Mouse (Mus musculus): ENCODE measurements around the gene Pcca. TPM values are rescaled to one million over a fixed set of nuclear protein-coding genes. Genes with fewer than 3 reads are reported as not detected.

Pcca gene
- polyA plus RNA-seq, 1 experiment = 25.1 TPM

- H3K36me3 ChIP-seq (ENCODE audit: control insufficient read depth, insufficient read depth, low read length, poor library complexity, severe bottlenecking) = no peaks in the 10 kb centered on the region
- H3K4me3 ChIP-seq (ENCODE audit: low read depth, low read length) = no peak overlapping the region
- TF ChIP-seq EP300 (IDR thresholded peaks at IDR 0.05; ENCODE audit: insufficient read depth, low read depth, low read length) (no peak), CTCF (IDR thresholded peaks at IDR 0.05; ENCODE audit: low read depth, low read length) (no peak), POLR2A (IDR thresholded peaks at IDR 0.05; ENCODE audit: insufficient read depth, low read length) (no peak)
Observed at GRCm38 (mm10) chr14:122639168-122639720, 105.1 kb downstream of the Pcca start.

DNA sequence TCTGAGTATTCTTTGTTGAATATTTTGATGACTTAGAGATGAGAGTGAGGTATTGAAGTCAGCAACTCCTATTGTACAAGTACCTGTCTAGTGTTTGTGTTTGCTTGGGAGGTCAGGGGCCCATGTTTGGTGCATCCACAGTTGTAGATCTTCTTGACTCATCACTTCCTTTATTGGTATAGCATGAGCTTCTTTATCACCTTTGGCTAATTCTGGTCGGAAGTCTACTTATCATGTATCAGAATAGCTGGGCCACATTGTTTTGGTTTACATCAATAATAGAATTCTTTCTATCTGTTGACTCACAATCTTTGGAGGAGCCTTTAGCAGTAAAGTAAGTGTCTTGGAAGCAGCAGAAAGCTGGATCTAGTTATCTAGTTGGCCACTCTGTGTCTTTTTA, 108.3 kb downstream of the Pcca start:
- Histone ChIP-seq H3K9ac (ENCODE audit: low read depth, poor library complexity, severe bottlenecking) (no peak overlapping the region), H3K9me3 (replicated peaks; ENCODE audit: control insufficient read depth, insufficient read depth, low read length, poor library complexity, severe bottlenecking) (no peaks in the 10 kb centered on the region), H3K36me3 (ENCODE audit: control insufficient read depth, insufficient read depth, low read length, poor library complexity, severe bottlenecking) (no peaks in the 10 kb centered on the region), H3K4me3 (ENCODE audit: low read depth, low read length) (no peak overlapping the region), H3K4me1 (ENCODE audit: control insufficient read depth, insufficient read depth, low read length) (no peaks in the 10 kb centered on the region), H3K27ac (ENCODE audit: insufficient read depth, low read length) (no peak overlapping the region), H3K27me3 (ENCODE audit: control insufficient read depth, insufficient read depth, low read length, poor library complexity, severe bottlenecking) (no peaks in the 10 kb centered on the region)
- TF ChIP-seq POLR2A (IDR thresholded peaks at IDR 0.05; ENCODE audit: insufficient read depth, low read length) (no peak), EP300 (IDR thresholded peaks at IDR 0.05; ENCODE audit: insufficient read depth, low read depth, low read length) (no peak), CTCF (IDR thresholded peaks at IDR 0.05; ENCODE audit: low read depth, low read length) (no peak)

More at GRCm38 (mm10) chr14:122639168-122639720, 105.1 kb downstream of the Pcca start:
- Histone ChIP-seq H3K9me3 (replicated peaks; ENCODE audit: control insufficient read depth, insufficient read depth, low read length, poor library complexity, severe bottlenecking) (no peaks in the 10 kb centered on the region), H3K27me3 (ENCODE audit: control insufficient read depth, insufficient read depth, low read length, poor library complexity, severe bottlenecking) (no peaks in the 10 kb centered on the region; the same call in 1 of the 2 replicates), H3K27ac (ENCODE audit: insufficient read depth, low read length) (no peak overlapping the region), H3K4me1 (ENCODE audit: control insufficient read depth, insufficient read depth, low read length) (no peaks in the 10 kb centered on the region), H3K9ac (ENCODE audit: low read depth, poor library complexity, severe bottlenecking) (no peak overlapping the region)

DNA sequence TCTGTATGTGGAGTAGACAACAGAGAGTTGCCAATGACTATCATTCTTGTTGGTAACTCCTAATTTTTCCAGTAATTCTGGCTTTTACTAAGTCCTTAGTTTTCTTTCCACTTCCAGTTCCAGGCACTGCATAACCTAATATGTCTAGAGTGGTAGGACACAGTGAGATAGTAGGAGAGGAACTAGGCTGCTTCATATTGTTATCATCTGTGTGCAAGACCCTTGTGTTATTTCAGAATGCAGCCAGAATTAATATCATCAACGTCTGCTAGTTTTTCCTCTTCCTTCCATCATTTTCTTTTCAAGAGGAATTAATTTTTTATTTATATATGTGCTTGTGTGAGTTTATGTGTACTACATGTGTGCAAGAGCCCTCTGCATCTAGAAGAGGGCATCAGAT, 114.1 kb downstream of the Pcca start:
- Histone ChIP-seq H3K4me3 (ENCODE audit: low read depth, low read length) (no peak overlapping the region), H3K9me3 (replicated peaks; ENCODE audit: control insufficient read depth, insufficient read depth, low read length, poor library complexity, severe bottlenecking) (no peaks in the 10 kb centered on the region), H3K36me3 (ENCODE audit: control insufficient read depth, insufficient read depth, low read length, poor library complexity, severe bottlenecking) (no peaks in the 10 kb centered on the region), H3K9ac (ENCODE audit: low read depth, poor library complexity, severe bottlenecking) (no peak overlapping the region), H3K27me3 (ENCODE audit: control insufficient read depth, insufficient read depth, low read length, poor library complexity, severe bottlenecking) (no peaks in the 10 kb centered on the region), H3K4me1 (ENCODE audit: control insufficient read depth, insufficient read depth, low read length) (no peaks in the 10 kb centered on the region), H3K27ac (ENCODE audit: insufficient read depth, low read length) (no peak overlapping the region)
- TF ChIP-seq CTCF (IDR thresholded peaks at IDR 0.05; ENCODE audit: low read depth, low read length) (no peak), POLR2A (IDR thresholded peaks at IDR 0.05; ENCODE audit: insufficient read depth, low read length) (no peak), EP300 (IDR thresholded peaks at IDR 0.05; ENCODE audit: insufficient read depth, low read depth, low read length) (no peak)

GRCm38 (mm10) chr14:122649336-122649950, 115.3 kb downstream of the Pcca start:
- Histone ChIP-seq H3K4me3 (ENCODE audit: low read depth, low read length) (no peak overlapping the region), H3K9me3 (replicated peaks; ENCODE audit: control insufficient read depth, insufficient read depth, low read length, poor library complexity, severe bottlenecking) (no peaks in the 10 kb centered on the region), H3K27me3 (ENCODE audit: control insufficient read depth, insufficient read depth, low read length, poor library complexity, severe bottlenecking) (no peaks in the 10 kb centered on the region), H3K9ac (ENCODE audit: low read depth, poor library complexity, severe bottlenecking) (no peak overlapping the region), H3K36me3 (ENCODE audit: control insufficient read depth, insufficient read depth, low read length, poor library complexity, severe bottlenecking) (no peaks in the 10 kb centered on the region), H3K4me1 (ENCODE audit: control insufficient read depth, insufficient read depth, low read length) (no peaks in the 10 kb centered on the region), H3K27ac (ENCODE audit: insufficient read depth, low read length) (no peak overlapping the region)
- TF ChIP-seq CTCF (IDR thresholded peaks at IDR 0.05; ENCODE audit: low read depth, low read length) (no peak), EP300 (IDR thresholded peaks at IDR 0.05; ENCODE audit: insufficient read depth, low read depth, low read length) (no peak), POLR2A (IDR thresholded peaks at IDR 0.05; ENCODE audit: insufficient read depth, low read length) (no peak)

GRCm38 (mm10) chr14:122651681-122652080, 117.6 kb downstream of the Pcca start:
- Histone ChIP-seq H3K4me1 (ENCODE audit: control insufficient read depth, insufficient read depth, low read length) (no peaks in the 10 kb centered on the region), H3K9me3 (replicated peaks; ENCODE audit: control insufficient read depth, insufficient read depth, low read length, poor library complexity, severe bottlenecking) (no peaks in the 10 kb centered on the region), H3K27me3 (ENCODE audit: control insufficient read depth, insufficient read depth, low read length, poor library complexity, severe bottlenecking) (no peaks in the 10 kb centered on the region), H3K27ac (ENCODE audit: insufficient read depth, low read length) (no peak overlapping the region), H3K36me3 (ENCODE audit: control insufficient read depth, insufficient read depth, low read length, poor library complexity, severe bottlenecking) (no peaks in the 10 kb centered on the region), H3K9ac (ENCODE audit: low read depth, poor library complexity, severe bottlenecking) (no peak overlapping the region), H3K4me3 (ENCODE audit: low read depth, low read length) (no peak overlapping the region)
- TF ChIP-seq POLR2A (IDR thresholded peaks at IDR 0.05; ENCODE audit: insufficient read depth, low read length) = no peak
- TF ChIP-seq EP300 (IDR thresholded peaks at IDR 0.05; ENCODE audit: insufficient read depth, low read depth, low read length) = no peak
- TF ChIP-seq CTCF (IDR thresholded peaks at IDR 0.05; ENCODE audit: low read depth, low read length) = no peak

- H3K4me3 ChIP-seq (ENCODE audit: low read depth, low read length) = no peak overlapping the region
- H3K27me3 ChIP-seq (ENCODE audit: control insufficient read depth, insufficient read depth, low read length, poor library complexity, severe bottlenecking) = no peaks in the 10 kb centered on the region
- no peaks in the 10 kb centered on the region for H3K9me3 ChIP-seq (replicated peaks; ENCODE audit: control insufficient read depth, insufficient read depth, low read length, poor library complexity, severe bottlenecking)
Observed at GRCm38 (mm10) chr14:122675661-122676060, 141.5 kb downstream of the Pcca start.

More at GRCm38 (mm10) chr14:122675661-122676060, 141.5 kb downstream of the Pcca start:
- Histone ChIP-seq H3K9ac (ENCODE audit: low read depth, poor library complexity, severe bottlenecking) (no peak overlapping the region), H3K4me1 (ENCODE audit: control insufficient read depth, insufficient read depth, low read length) (no peaks in the 10 kb centered on the region), H3K36me3 (ENCODE audit: control insufficient read depth, insufficient read depth, low read length, poor library complexity, severe bottlenecking) (no peaks in the 10 kb centered on the region), H3K27ac (ENCODE audit: insufficient read depth, low read length) (no peak overlapping the region)
- TF ChIP-seq EP300 (IDR thresholded peaks at IDR 0.05; ENCODE audit: insufficient read depth, low read depth, low read length) (no peak), POLR2A (IDR thresholded peaks at IDR 0.05; ENCODE audit: insufficient read depth, low read length) (no peak), CTCF (IDR thresholded peaks at IDR 0.05; ENCODE audit: low read depth, low read length) (no peak)

Data from ES-Bruce4 (cell line).